Mouse (Mus musculus) cortical plate, adult 2 months (tissue): ENCODE results near the gene Astn1. TPM values are rescaled to one million over a fixed set of nuclear protein-coding genes. Genes with fewer than 3 reads are reported as not detected.

ENCODE experiments used
- H3K27ac ChIP-seq: fragments of 200-500 bp; 2 replicates; pipeline ENCODE4 v1.5.1; 2012; ENCODE audit warnings: low read length, control low read depth, inconsistent platforms; ENCODE audit not compliant: insufficient read depth
- H3K4me1 ChIP-seq: fragments of 200-500 bp; 2 replicates; pipeline ENCODE4 v1.6.1; 2011; ENCODE audit warnings: low read length; ENCODE audit not compliant: control insufficient read depth, insufficient read depth
- H3K4me3 ChIP-seq: fragments of 200-500 bp; 2 replicates; pipeline ENCODE4 v1.5.1; 2011; ENCODE audit warnings: mild to moderate bottlenecking, low read length, control low read depth; ENCODE audit not compliant: insufficient read depth
- CTCF ChIP-seq: fragments of 200-500 bp; IDR thresholded peaks from 2 replicates; pipeline ENCODE4 v1.5.1; 2011; ENCODE audit warnings: mild to moderate bottlenecking, control low read depth, low read length; ENCODE audit not compliant: insufficient read depth; ENCODE audit errors: extremely low read depth
- POLR2A ChIP-seq: fragments of 200-500 bp; IDR thresholded peaks from 2 replicates; pipeline ENCODE4 v1.6.1; 2011; ENCODE audit warnings: mild to moderate bottlenecking, low read length, control low read depth; ENCODE audit not compliant: insufficient read depth; ENCODE audit errors: extremely low read depth
- polyA plus RNA-seq: library from polyadenylated mRNA; depleted of rRNA; stranded (reverse); fragments of >200 nt; gene quantifications from 2 replicates; pipeline ENCODE4 v1.2.3, GENCODE M21; 2012

Gene Astn1
- polyA plus RNA-seq, 1 experiment: 68.8 TPM

GRCm38 (mm10) chr1:158581806-158582205 lies 219.7 kb downstream of the Astn1 start:
- peaks cover 1% of the 10 kb centered on the region; the same call in 1 of the 2 replicates for H3K4me1 ChIP-seq
- TF ChIP-seq POLR2A (no peak), CTCF (no peak)
- no peak overlapping the region for H3K27ac ChIP-seq
- no peak overlapping the region for H3K4me3 ChIP-seq

- TF ChIP-seq CTCF (no peak), POLR2A (no peak)
- no peak overlapping the region for H3K4me3 ChIP-seq
These were observed 226.8 kb downstream of the Astn1 start for GRCm38 (mm10) chr1:158588903-158589302.

GRCm38 (mm10) chr1:158596726-158597448 lies 234.8 kb downstream of the Astn1 start:
- no peak overlapping the region for H3K27ac ChIP-seq
- TF ChIP-seq CTCF (peak; percentile 45), POLR2A (no peak)
- H3K4me1 ChIP-seq: no peaks in the 10 kb centered on the region
- H3K4me3 ChIP-seq: no peak overlapping the region

More at GRCm38 (mm10) chr1:158588903-158589302, 226.8 kb downstream of the Astn1 start:
- Histone ChIP-seq H3K27ac (no peak overlapping the region), H3K4me1 (no peaks in the 10 kb centered on the region)

- Histone ChIP-seq H3K4me1 (no peaks in the 10 kb centered on the region), H3K4me3 (no peak overlapping the region), H3K27ac (no peak overlapping the region)
- TF ChIP-seq POLR2A (no peak), CTCF (peak; percentile 26; the same call in 1 of the 2 replicates)
These were observed 235.9 kb downstream of the Astn1 start for GRCm38 (mm10) chr1:158597996-158598395.

GRCm38 (mm10) chr1:158599435-158599834 lies 237.4 kb downstream of the Astn1 start:
- Histone ChIP-seq H3K4me1 (no peaks in the 10 kb centered on the region), H3K27ac (no peak overlapping the region), H3K4me3 (no peak overlapping the region)
- TF ChIP-seq POLR2A: no peak
- TF ChIP-seq CTCF: no peak

- Histone ChIP-seq H3K27ac (no peak overlapping the region), H3K4me1 (peaks cover 1% of the 10 kb centered on the region; the same call in 1 of the 2 replicates), H3K4me3 (no peak overlapping the region)
- TF ChIP-seq POLR2A: no peak
- no peak for TF ChIP-seq CTCF
These were observed 241.0 kb downstream of the Astn1 start for GRCm38 (mm10) chr1:158603056-158603455.

- Histone ChIP-seq H3K4me1 (peaks cover 1% of the 10 kb centered on the region; the same call in 1 of the 2 replicates), H3K27ac (no peak overlapping the region), H3K4me3 (no peak overlapping the region)
- TF ChIP-seq POLR2A (no peak), CTCF (no peak)
These were observed 242.1 kb downstream of the Astn1 start for GRCm38 (mm10) chr1:158604149-158604548.

- Histone ChIP-seq H3K27ac (no peak overlapping the region), H3K4me1 (peaks cover 1% of the 10 kb centered on the region; the same call in 1 of the 2 replicates), H3K4me3 (no peak overlapping the region)
- TF ChIP-seq CTCF: no peak
- TF ChIP-seq POLR2A: no peak
These were observed 243.5 kb downstream of the Astn1 start for GRCm38 (mm10) chr1:158605597-158605996.

GRCm38 (mm10) chr1:158606324-158606723 lies 244.3 kb downstream of the Astn1 start:
- Histone ChIP-seq H3K4me1 (peaks cover 1% of the 10 kb centered on the region; the same call in 1 of the 2 replicates), H3K4me3 (no peak overlapping the region), H3K27ac (no peak overlapping the region)
- TF ChIP-seq POLR2A (no peak), CTCF (no peak)

- TF ChIP-seq CTCF (no peak), POLR2A (no peak)
- Histone ChIP-seq H3K4me3 (no peak overlapping the region), H3K27ac (no peak overlapping the region), H3K4me1 (peaks cover 1% of the 10 kb centered on the region; the same call in 1 of the 2 replicates)
These were observed 245.1 kb downstream of the Astn1 start for GRCm38 (mm10) chr1:158607201-158607600.
